Mouse (Mus musculus): Measurements from ENCODE around the gene Bach1.

The Bach1 gene

DNA sequence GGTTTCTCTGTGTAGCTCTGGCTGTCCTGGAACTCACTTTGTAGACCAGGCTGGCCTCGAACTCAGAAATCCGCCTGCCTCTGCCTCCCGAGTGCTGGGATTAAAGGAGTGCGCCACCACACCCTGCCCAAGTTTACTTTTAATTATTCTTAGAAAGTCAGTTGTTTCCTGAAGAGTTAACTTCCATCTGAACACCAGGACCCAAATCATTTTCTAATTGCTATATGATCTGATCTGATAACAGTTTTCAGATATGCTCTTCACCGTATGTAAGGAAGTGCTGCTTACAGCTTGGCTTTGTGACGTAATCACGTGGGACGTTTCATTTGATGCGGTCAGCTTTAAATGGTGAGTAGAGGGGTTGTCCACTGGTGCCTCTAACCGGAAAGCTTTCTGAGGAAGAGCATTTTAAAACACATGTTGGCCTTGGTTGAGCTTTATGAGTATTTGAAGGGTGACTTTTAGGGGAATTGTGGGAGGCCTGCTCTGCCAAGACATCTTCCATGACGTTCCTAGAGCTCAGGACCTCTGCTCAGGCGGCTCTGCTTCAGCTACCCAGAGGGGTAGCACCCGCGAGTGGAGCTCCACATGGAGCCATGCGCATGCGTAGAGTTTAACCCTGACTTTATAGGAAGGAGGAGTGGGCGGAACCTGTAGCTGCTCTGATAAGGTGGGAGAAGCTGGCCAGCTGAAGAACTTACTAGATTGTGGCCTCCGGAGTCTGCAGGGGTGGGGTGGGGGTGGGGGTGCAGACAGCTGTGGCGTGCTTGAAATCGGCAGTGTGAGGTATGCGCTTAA lies 39.3 kb downstream of the Bach1 start:
- CTCF ChIA-PET: interaction anchor here (0.6 kb wide), 1 partner anchor 57 kb away, joined by 7 read pairs; no protein-coding TSS in a partner anchor

DNA sequence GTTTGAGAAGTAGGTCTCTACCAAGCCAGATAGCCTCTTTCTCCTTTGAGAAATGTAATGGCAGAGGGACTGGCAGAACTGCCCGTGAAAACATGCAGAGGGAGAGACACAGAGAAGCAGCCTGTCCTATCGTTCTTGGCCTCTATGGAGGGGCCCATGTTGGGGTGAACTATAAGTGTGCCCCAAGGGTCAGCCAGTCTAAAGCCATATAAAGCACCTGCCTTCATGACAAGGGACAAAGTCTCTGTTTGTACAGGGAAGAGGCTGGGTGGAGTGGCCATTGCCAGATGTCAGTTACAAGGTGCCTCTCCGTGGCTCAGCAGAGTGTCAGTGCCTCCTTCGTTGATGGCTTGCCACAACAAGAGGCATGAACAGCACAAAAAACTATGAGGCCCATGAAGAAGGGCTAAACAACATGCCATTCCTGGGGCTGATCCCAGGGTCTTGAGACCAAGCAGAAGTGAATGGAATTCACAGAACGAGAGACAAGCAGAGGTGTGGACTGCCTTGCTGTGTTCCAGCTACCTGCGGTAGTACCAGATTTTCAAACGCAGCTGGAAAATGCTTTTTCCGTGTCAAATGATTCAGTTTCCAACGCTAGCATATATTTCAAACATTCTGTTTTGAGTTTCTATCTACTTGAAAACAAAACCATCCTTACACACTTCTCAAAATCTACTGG lies 42.4 kb downstream of the Bach1 start:
- CTCF ChIA-PET: no interaction called here

DNA sequence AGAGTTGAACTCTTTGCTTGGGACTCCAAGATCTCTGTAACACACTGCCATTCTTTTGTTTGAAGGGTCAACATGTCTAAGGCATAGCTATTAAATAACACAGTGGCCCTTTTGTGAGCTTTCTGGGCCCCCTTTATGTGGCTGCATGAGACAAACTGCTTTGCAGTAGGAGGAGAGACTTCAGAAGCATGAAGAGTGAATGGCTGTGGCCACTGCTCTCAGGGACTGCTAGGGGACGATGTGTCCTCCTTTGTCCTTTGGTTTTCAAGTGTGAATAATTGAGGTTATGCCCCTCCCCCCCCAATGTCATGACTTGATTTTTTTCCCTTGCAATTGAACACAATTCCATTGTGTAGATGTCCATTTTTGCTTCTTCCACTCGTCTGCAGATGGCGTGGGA lies 44.9 kb downstream of the Bach1 start:
- CTCF ChIA-PET: no interaction called here

DNA sequence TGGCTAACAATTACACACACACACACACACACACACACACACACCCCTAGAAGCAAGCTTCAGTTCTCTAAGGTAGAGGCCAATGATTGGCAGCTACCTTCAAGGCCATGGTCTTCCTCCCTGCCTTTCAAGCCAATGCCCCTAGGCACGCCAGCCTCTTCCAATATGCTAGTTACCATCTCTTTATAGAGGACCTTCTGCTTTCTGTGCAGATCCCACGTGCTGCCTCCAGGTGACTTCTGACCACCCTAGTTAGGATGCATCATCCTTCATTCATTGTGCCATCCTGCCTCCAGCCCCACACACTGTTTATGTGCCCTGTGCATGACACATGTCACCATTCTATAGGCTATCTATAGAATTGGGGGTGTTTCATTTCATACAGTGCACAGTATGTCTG lies 45.6 kb downstream of the Bach1 start:
- CTCF ChIA-PET: no interaction called here

DNA sequence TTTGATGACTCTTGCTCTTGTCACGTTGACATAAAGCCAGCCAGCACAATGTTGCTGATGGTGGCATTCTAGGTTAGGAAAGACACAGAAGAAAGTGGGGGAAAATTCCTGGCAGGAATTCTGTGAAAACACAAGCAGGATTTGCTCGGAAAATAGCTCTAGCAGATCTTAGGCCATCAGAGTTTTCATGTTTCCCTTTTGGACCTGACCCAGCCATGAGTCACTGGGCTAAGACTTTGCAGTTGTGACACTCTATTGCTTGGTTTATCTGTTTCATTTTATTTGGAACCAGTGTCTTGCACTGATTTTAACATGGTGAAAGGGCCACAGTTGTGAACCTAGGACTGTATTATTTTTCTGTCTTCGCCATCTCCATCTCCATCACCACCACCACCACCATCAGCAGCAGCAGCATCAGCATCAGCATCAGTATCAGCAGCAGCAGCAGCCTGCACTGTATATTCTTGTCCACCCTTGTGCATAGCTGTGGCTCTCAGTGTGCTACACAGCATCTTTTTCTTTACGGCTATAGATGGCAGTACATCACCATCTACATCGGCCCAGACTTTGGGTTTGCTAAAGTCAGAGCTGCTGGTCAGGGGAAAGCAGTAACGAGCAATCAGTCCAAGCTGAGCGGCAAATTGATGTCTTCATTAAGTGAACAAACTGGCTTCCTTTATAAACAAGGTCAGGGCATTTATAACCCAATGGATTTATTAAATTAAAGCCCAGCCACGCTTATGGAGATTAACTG lies 46.6 kb downstream of the Bach1 start:
- CTCF ChIA-PET: interaction anchor here (0.7 kb wide), 1 partner anchor 137 kb away, joined by 4 read pairs; no protein-coding TSS in a partner anchor

DNA sequence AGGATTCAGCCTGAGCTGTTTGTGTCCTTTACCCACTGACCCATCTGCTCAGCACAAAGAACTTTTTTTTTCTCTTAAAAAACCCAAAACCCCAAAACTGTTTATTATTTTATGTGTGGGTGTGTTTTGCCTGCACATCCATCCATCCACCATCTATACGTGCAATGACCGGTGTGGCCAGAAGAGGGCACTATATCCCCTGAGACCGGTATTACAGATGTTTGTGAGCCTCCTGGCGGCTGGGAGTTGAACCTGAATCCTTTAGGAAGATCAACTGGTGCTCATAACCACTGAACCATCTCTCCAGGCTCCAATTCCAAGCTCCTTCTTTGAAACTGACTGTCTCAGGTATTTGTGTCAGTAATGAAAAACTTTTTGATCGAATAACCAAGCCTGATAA lies 48.0 kb downstream of the Bach1 start:
- CTCF ChIA-PET: interaction anchor here (0.6 kb wide), 1 partner anchor 40 kb away, joined by 10 read pairs; no protein-coding TSS in a partner anchor

DNA sequence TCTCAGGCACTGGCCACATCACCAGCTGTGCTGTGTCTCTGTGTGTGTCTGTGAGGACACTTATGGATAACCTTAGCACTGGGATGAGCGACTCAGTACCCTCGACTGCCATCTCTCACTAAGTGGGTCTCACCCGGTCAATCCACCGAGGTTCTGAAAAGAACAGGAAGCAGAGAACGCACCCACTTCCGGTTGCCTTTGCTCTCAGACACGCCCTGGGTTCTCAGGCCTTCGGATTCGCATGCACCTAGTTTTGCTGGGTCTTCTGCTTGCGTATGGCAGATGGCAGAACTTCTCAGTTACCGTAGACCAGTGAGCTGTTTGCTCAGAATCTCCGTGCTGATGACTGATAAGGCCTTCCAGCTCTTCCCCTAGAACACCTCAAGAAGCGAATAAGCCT lies 52.5 kb downstream of the Bach1 start:
- CTCF ChIA-PET: no interaction called here

DNA sequence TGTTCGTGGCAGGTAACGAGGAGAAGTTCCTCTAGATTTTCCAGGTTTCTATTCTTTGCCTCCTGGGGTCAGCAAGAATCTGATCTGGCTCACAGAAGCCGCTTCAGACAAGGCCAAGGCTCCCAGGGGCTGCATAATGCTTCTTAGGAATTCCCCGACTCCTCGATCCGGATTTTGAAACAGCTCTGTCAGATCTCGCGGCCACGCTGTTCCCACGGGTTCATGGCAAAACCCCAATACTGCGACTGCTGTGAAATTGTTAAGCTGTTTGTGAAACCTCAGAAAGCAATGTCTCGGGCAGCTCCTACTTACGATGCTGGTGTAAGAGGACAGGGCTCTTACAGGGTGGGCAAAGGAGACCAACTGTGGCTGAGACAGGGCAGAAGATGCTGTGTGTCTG lies 53.7 kb downstream of the Bach1 start:
- CTCF ChIA-PET: no interaction called here

DNA sequence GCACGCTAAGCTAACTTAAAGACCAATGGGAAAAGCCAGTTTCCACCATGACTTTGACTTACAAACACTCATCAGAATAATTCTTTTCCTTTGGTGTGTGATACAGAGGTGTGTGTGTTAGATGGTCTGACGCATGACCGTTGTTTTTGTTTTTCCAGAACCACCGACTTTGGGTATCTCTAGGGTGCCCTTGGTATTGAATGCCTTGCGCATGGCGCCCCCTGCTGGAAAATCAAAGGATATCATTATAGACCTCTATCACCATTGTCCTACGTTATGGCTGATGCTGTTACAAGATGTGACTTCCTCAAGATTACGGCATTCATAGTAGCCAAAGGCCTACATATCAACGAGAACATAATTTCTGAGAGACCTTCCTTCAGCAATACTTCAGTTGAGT lies 56.1 kb downstream of the Bach1 start:
- CTCF ChIA-PET: no interaction called here

DNA sequence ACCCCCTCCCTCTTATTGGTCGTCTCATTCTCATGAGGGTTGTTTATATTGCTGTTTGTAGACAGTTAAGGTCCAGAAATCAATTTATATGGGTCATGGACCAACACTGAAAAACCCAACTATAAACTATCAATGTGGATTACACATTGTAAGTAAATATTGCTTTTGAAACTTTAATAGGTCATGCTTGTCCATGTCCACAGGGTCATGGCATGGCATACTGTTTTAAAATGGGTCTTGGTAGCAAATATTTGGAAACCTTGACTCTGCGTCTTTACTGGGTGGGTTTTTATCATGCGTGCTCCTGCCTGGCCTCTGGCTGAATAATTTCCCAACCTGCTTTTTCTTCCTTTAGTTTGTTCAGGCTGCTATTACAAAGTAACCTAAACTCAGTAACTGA lies 57.2 kb downstream of the Bach1 start:
- CTCF ChIA-PET: no interaction called here

DNA sequence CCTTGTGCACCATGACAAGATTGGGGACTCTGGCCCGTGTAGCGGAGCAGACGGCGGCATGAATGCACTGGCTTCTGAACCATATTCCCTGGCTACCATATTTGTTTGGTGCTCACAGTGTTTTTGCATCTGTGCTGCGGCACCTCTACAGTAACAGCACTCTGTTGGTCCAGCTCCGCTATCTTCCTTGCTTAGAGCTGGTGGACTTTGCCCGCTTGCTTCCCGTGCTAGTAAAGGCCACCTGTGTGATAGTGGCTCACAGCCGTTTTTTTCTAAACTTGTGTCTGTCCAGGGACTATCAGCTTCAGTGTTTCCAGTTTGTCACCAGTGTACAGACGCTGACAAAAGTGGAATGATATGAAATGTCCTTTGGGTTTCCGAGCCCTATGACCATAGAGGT lies 59.3 kb downstream of the Bach1 start:
- CTCF ChIA-PET: no interaction called here

DNA sequence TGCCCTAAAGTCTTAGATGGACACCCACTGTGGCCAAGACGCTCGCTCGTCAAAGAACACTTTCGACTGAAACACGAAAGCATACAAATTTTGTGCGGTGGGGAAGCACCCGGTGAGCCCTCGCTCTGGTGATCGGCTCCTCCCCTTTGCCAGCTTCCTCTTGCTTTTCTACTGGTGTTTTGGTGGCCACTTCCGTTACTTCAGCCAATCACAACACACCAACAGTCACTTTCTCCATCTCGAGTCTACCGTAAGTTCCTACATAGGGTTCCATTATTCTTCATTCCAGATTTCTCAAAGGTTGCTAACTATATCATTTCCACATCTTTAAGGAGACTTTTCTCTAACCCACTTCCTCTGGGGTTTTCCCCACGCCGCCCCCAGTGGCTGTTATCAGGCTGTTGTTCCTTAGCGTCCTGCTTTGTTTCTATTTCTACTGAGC lies 65.9 kb downstream of the Bach1 start:
- CTCF ChIA-PET: no interaction called here

DNA sequence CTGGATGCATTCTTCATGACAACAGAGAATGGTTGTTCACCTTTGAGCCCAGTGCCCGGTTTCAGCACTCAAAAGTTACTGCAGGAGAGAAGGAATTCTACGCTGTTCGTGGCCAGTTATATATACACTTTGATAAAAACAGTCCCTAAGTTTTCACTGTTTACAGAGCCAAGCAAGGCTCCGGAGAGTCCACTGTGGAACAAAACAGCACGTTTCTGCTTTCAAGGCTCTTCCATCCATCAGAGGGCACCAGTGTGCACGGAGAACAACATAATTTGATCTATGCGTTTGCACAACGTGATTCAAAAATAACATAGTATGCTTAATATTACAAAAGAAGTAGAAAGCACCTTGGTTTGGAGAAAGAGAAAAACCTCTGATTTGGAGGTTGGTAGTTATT lies 67.2 kb downstream of the Bach1 start:
- CTCF ChIA-PET: no interaction called here

DNA sequence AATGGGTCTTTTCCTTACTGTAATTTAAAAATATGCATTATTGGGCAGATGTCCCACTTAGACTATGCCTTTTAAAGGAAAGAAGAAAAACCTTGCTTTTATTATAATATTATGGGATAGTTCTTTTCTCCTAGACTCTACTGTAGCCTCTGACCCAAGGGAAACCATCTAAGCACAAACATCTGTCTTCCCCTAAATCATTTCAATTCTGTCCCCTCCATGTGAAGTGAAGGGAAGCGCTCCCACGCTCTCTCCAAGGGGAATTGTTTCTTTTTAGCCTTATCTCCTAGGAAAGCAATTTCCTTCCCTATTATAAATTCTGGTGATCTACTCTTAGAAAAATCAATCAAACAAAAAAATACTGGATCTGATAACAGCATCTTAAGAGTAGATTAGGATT lies 71.8 kb downstream of the Bach1 start:
- CTCF ChIA-PET: no interaction called here

DNA sequence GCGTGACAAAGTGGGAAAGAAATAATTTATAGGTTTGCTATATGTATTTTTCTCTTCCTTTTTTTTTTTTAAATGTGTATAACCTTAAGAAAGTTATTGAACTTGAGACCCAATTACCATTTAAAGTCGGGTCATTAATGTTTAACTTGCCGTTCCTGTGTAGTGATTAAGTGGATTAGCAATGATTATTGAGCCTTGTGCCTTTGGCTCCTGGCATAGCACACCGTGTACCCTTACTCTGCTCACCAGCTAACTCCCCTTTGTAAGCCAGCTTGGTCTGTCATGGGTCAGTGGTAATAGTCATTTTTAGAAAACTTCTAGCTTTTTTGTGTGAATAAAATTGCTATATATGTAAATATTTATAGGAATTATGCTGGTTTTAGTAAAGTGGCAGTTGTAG lies 73.2 kb downstream of the Bach1 start:
- CTCF ChIA-PET: no interaction called here

DNA sequence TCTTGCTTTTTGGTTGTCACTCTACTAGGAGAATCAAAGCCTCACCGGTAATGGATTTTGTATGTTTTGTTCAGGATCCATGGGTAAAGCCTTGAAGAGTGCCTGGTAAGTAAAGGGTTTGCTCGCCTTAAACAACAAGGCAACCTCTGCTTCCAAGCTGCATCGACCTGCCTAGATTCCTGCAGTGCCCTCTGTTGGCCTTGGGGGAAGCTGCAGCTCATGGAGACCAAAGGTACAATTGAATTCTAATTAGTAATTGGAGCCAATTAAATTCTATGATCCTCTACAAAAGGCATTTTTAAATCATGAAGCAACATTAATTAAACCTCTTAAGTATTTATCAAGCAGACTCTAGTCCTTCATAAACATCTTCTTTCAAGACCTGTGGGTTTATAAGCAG lies 75.7 kb downstream of the Bach1 start:
- CTCF ChIA-PET: no interaction called here

DNA sequence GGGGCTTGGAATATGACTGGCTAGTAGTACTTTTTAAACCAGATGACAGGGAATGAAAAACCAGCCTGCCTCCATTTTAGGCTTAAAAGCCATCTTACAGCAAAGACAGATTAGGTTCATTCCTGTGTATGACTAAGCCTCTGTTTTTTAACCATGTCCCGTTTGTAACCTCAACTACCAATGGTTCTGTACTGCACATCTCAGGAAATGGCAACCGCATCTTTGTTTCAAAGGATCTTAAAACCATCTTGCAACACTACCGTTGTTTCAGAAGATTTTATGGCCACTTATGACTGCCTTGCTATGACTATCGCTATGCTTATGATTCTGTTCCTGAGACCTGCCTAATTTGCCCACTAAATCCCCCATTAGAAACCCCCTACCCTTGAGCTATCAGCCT lies 78.6 kb downstream of the Bach1 start:
- CTCF ChIA-PET: interaction anchor here (0.7 kb wide), 1 partner anchor 52 kb away, joined by 3 read pairs; no protein-coding TSS in a partner anchor

DNA sequence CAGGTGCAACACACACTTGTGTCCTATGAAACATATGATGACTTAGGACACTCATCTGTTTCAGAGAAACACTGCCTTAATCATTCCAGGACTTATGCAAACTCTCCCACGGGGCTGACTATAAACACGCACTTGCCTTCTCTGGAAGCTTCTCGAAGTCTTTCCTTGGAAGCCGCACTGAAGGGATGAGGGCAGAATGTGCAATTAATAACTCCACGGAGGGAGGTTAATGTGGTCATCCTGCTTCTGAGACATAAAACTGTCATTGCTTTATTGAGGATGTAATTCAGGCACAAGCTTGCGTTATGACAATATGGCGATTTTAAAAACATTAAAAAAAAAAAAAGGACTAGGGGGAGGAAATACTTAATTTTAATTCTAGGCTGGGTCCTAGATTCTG lies 82.9 kb downstream of the Bach1 start:
- CTCF ChIA-PET: no interaction called here
